Mouse (Mus musculus): ENCODE data around the gene Zdhhc23. TPM values are rescaled to one million over a fixed set of nuclear protein-coding genes. Genes with fewer than 3 reads are reported as not detected.

Zdhhc23 gene
- total RNA-seq, 2 experiments from 2014 or later: 1.7 TPM; not detected in 1

DNA sequence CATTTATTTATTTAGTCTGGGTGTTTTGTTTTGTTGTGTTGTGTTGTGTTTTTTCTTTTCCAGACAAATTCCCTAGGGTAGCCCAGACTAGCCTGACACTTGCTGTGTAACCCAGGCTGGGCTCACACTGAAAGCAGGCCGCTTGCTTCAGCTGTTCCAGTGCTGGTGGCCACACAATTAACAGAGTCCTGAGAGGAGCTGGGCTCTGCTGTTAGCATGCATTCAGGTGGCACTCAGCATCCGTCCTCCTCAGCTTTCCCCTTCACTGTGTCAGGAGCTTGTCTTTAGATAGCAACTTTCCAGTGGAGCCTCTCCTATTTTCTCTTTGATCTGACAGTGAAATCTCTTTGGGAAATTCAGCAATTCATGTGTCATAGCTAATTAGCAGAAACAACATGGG, 57.6 kb downstream of the Zdhhc23 start:
- ATAC-seq (replicated peaks; ENCODE audit: low FRiP score, poor library complexity, severe bottlenecking): no peak

DNA sequence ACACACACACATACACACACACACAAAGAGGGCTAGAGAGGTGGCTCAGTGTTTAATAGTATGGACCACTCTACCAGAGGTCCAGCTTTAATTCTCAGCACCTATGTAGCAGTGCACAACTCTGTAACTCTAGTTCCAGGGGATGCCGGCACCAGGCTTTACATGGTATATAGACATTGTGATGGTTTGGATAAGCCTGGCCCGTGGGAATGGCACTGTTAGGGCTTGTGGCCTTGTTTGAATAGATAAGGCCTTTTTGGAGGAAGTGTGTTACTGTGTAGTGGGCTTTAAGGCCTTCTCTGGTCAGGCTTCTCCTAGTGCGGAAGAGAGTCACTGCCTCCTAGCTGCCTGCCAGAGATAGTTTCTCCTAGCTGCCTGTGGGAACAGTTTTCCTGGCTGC, 60.7 kb downstream of the Zdhhc23 start:
- ATAC-seq (replicated peaks; ENCODE audit: low FRiP score, poor library complexity, severe bottlenecking): no peak

Other genes with a start within 250 kb of the Zdhhc23 start
- gene Drd3, start 225.8 kb downstream of the Zdhhc23 start, total RNA-seq (2015; ENCODE audit: low replicate concordance): not detected in 2 replicates
- gene Drd3, start 225.8 kb downstream of the Zdhhc23 start, total RNA-seq (2017; ENCODE audit: low replicate concordance): not detected in 2 replicates
- 1.1 and 1.3 TPM in 2 replicates for gene Ccdc191, start 90.0 kb downstream of the Zdhhc23 start, total RNA-seq (2015; ENCODE audit: low replicate concordance)
- 0.77 and 3.3 TPM in 2 replicates for gene Ccdc191, start 90.0 kb downstream of the Zdhhc23 start, total RNA-seq (2017; ENCODE audit: low replicate concordance)
- gene Qtrt2, start 53.0 kb downstream of the Zdhhc23 start, total RNA-seq (2015; ENCODE audit: low replicate concordance): 1.3 and 6.5 TPM in 2 replicates
- 2.6 and 2.7 TPM in 2 replicates for gene Qtrt2, start 53.0 kb downstream of the Zdhhc23 start, total RNA-seq (2017; ENCODE audit: low replicate concordance)
- 0.84 and 2.5 TPM in 2 replicates for gene Gramd1c, start 83.6 kb upstream of the Zdhhc23 start, total RNA-seq (2015; ENCODE audit: low replicate concordance)
- gene Gramd1c, start 83.6 kb upstream of the Zdhhc23 start, total RNA-seq (2017; ENCODE audit: low replicate concordance): 1.2 and 2.1 TPM in 2 replicates
- gene Atp6v1a, start 159.9 kb upstream of the Zdhhc23 start, total RNA-seq (2015; ENCODE audit: low replicate concordance): 13.0 TPM in 2 replicates
- 16.3 and 18.0 TPM in 2 replicates for gene Atp6v1a, start 159.9 kb upstream of the Zdhhc23 start, total RNA-seq (2017; ENCODE audit: low replicate concordance)
- 34.0 and 35.0 TPM in 2 replicates for gene Naa50, start 160.0 kb upstream of the Zdhhc23 start, total RNA-seq (2015; ENCODE audit: low replicate concordance)
- 36.5 and 47.6 TPM in 2 replicates for gene Naa50, start 160.0 kb upstream of the Zdhhc23 start, total RNA-seq (2017; ENCODE audit: low replicate concordance)
- 24.3 and 30.3 TPM in 2 replicates for gene Usf3, start 193.5 kb upstream of the Zdhhc23 start, total RNA-seq (2015; ENCODE audit: low replicate concordance)
- 13.1 and 16.0 TPM in 2 replicates for gene Usf3, start 193.5 kb upstream of the Zdhhc23 start, total RNA-seq (2017; ENCODE audit: low replicate concordance)

All from erythroid progenitor cell, adult 5-6 weeks (primary cell).